Mouse (Mus musculus) inflammation-experienced regulatory T-cells, adult 6 months (primary cell): ENCODE data around the gene Prl8a9. TPM values are rescaled to one million over a fixed set of nuclear protein-coding genes. Genes with fewer than 3 reads are reported as not detected.

Source experiments
- ATAC-seq: one replicate; pipeline ENCODE4 v1.8.0; 2017
- polyA plus RNA-seq, 3 experiments: library from polyadenylated mRNA; unstranded; fragments of 100-300 nt; shearing (Covaris generic); gene quantifications; one replicate each; pipeline ENCODE4 v1.2.1; 2017

Gene Prl8a9
- not detected for polyA plus RNA-seq

GRCm38 (mm10) chr13:27564506-27564905 is at the start of gene Prl8a9:
TSS of gene Prl8a9 (minus strand) at chr13:27564606.
- ATAC-seq, result no peak

DNA sequence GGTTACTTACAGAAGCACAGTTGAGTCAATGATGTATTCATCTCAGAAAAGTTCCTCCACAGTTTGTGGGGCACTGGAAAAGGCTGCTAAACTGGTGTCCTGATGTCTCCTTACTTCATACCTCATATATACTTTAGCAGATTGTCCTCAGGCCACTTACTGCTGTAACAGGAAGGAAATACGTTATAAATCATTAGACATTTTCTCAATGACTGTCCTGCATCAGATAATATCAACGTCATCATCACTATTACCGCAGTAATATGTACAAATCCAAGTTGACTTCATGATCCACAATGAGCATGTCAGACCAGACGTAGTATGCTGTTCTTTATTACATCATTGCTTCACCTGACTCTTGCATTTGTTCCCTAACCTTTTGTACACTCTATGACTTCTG is 46.1 kb upstream of the Prl8a9 start, which contains the start of gene Prl7b1:
Gene Prl7b1 (minus strand): TSS at position 101 of the 400 bp plus-strand sequence.
- ATAC-seq, result no peak

DNA sequence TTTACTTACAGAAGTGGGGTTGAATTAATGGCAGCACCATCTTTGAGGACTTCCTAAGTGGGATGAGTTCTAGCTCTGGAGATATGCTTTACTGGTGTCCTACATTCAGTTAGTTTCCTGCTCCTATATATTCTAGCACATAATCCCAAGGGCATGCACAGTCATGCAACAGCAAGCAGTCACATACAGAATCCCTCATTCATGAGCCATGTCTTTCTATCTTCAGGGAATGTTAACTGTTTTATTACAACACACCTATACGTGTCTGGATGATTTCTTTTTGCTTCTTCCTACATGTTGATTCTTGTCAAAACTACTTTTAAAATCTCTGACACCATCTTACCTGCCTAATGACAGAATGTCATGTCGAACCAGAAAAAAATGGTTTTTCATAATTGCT is 17.7 kb upstream of the Prl8a9 start, which contains the start of gene Prl8a1:
Gene Prl8a1 (minus strand): TSS at position 101 of the 400 bp plus-strand sequence.
- ATAC-seq, result no peak

GRCm38 (mm10) chr13:27553336-27553735 is 11.1 kb downstream of the Prl8a9 start:
- no peak for ATAC-seq

DNA sequence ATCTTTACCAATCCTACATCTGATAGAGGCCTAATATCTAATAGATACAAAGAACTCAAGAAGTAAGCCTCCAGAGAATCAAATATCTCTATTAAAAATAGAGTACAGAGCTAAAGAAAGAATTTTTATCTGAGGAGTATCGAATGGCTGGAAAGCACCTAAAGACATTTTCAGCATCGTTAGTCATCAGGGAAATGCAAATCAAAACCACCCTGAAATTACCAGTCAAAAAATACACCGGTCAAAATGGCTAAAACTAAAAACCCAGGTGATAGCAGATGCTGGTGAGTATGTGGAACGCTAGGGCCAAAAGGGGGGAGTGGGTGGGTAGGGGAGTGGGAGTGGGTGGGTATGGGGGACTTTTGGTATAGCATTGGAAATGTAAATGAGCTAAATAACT is 41.2 kb downstream of the Prl8a9 start:
- ATAC-seq, result no peak

GRCm38 (mm10) chr13:27513117-27513516 is 51.3 kb downstream of the Prl8a9 start, which contains the start of gene Prl8a8:
TSS of gene Prl8a8 (minus strand) at chr13:27513217.
- no peak for ATAC-seq

Other genes starting within 250 kb of the Prl8a9 start
- gene Prl8a2, start 218.9 kb downstream of the Prl8a9 start, polyA plus RNA-seq, result not detected
- not detected for gene Prl2b1, start 173.8 kb downstream of the Prl8a9 start, polyA plus RNA-seq
- not detected for gene Prl8a6, start 125.9 kb downstream of the Prl8a9 start, polyA plus RNA-seq
- not detected for gene Prl8a8, start 51.4 kb downstream of the Prl8a9 start, polyA plus RNA-seq
- gene Prl8a1, start 17.6 kb upstream of the Prl8a9 start, polyA plus RNA-seq, result not detected
- gene Prl7b1, start 46.0 kb upstream of the Prl8a9 start, polyA plus RNA-seq, result not detected
- gene Prl7a1, start 77.9 kb upstream of the Prl8a9 start, polyA plus RNA-seq, result not detected
- gene Prl7a2, start 103.4 kb upstream of the Prl8a9 start, polyA plus RNA-seq, result not detected
- not detected for gene Prl7d1, start 152.1 kb upstream of the Prl8a9 start, polyA plus RNA-seq
- not detected for gene Prl7c1, start 216.2 kb upstream of the Prl8a9 start, polyA plus RNA-seq
- not detected for gene Prl2a1, start 237.0 kb upstream of the Prl8a9 start, polyA plus RNA-seq